Mouse (Mus musculus) heart, postnatal 0 days (tissue): ENCODE data around the gene Hmgb3. TPM values are rescaled to one million over a fixed set of nuclear protein-coding genes. Genes with fewer than 3 reads are reported as not detected.

Source experiments
- ATAC-seq: fragments of 200-750 bp; cut with Nextera tagmentation; 2 replicates; pipeline ENCODE4 v1.8.0; 2017; ENCODE audit warnings: low read depth, moderate number of reproducible peaks, moderate library complexity; ENCODE audit not compliant: insufficient read depth
- DNase-seq: peaks from one replicate; pipeline ENCODE4 v3.0.0-alpha.2; 2016; ENCODE audit warnings: low spot score
- H3K27ac ChIP-seq: fragments of 300-500 bp; sonication (generic); 2 replicates; pipeline ENCODE4 v1.5.1; 2014; ENCODE audit warnings: low read depth, mild to moderate bottlenecking
- H3K27me3 ChIP-seq: fragments of 300-500 bp; sonication (generic); 2 replicates; pipeline ENCODE4 v1.6.1; 2014; ENCODE audit warnings: low read length, mixed read lengths; ENCODE audit not compliant: control insufficient read depth, insufficient read depth
- H3K36me3 ChIP-seq: fragments of 300-500 bp; sonication (generic); replicated peaks from 2 replicates; pipeline ENCODE4 v1.6.1; 2014; ENCODE audit warnings: low read length, mixed read lengths; ENCODE audit not compliant: control insufficient read depth, insufficient read depth
- H3K4me1 ChIP-seq: fragments of 300-500 bp; sonication (generic); 2 replicates; pipeline ENCODE4 v1.6.1; 2014; ENCODE audit warnings: antibody characterized with exemption; ENCODE audit not compliant: control insufficient read depth, insufficient read depth
- H3K4me2 ChIP-seq: fragments of 300-500 bp; sonication (generic); 2 replicates; pipeline ENCODE4 v1.6.1; 2014; ENCODE audit warnings: low read depth, mild to moderate bottlenecking, low read length, moderate library complexity
- H3K4me3 ChIP-seq: fragments of 300-500 bp; sonication (generic); 2 replicates; pipeline ENCODE4 v1.5.1; 2014; ENCODE audit warnings: low read depth, low read length
- H3K9ac ChIP-seq: fragments of 300-500 bp; sonication (generic); replicated peaks from 2 replicates; pipeline ENCODE4 v1.6.1; 2014; ENCODE audit warnings: low read depth, low read length, mixed read lengths
- H3K9me3 ChIP-seq: fragments of 300-500 bp; sonication (generic); replicated peaks from 2 replicates; pipeline ENCODE4 v1.6.1; 2016; ENCODE audit warnings: low read length; ENCODE audit not compliant: control insufficient read depth
- CTCF ChIP-seq: IDR thresholded peaks from 2 replicates; pipeline ENCODE4 v1.5.1; 2016; ENCODE audit warnings: antibody characterized with exemption, control low read depth, low read depth
- EP300 ChIP-seq: IDR thresholded peaks from 2 replicates; pipeline ENCODE4 v1.6.1; 2016; ENCODE audit warnings: antibody characterized with exemption, low read depth
- WGBS: fragments of 180-500 bp; shearing (Covaris S2); extraction: QIAGEN DNeasy Blood & Tissue Kit; methylation state at CpG from one replicate; pipeline ENCODE4 v1.1.7; 2014; 5-methylcytosine and 5-hydroxymethylcytosine counted together
- microRNA-seq: library from miRNA; unstranded; fragments of <30 nt; microRNA quantifications from one replicate; pipeline ENCODE4, GENCODE M21; 2016
- polyA plus RNA-seq: library from polyadenylated mRNA; unstranded; fragments of >200 nt; fragmentation: Nextera tagmentation; extraction: Ambion mirVana; gene quantifications from 2 replicates; pipeline ENCODE4 v1.2.1, GENCODE M21; 2015
- total RNA-seq: library from RNA; depleted of rRNA; stranded (reverse); fragments of >200 nt; gene quantifications from 2 replicates; pipeline ENCODE4 v1.2.3, GENCODE M21; 2014; ENCODE audit warnings: low replicate concordance; rRNA removed

Hmgb3 gene
- total and polyA plus RNA-seq, 2 experiments from 2014 or later, result 32.9 to 160 TPM

DNA sequence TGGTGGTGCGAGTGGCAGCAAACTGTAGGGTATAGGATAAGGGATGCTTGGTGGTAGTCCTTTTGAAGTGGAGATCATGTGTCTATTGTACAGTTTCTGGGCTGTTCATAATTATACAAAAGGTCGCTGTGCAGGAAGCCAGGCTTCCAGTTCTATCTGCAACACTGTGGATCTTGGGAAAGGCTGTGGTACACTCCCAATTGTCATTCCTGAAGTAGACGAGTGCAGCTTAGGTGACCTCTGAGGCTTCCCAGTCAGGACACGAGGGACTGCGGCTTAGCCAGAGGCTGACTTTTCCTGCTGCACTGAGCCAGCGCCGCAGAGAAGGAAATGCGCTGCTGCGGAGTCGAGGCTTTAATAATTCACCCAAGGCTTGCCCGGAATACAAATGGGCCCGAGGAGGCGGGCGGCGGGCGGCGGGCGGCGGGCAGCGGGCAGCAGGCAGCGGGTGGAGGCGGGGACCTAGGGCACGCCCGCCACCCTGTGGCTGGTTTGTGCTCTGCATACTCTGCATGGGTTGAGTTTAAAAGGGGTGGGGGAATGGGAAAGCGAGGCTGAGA lies 45.4 kb downstream of the Hmgb3 start:
- no peak overlapping the region for H3K27ac ChIP-seq
- peak; percentile 55; the same call in 1 of the 2 replicates for ATAC-seq
- H3K4me2 ChIP-seq, result peak overlapping the region; percentile 59
- TF ChIP-seq EP300 (no peak), CTCF (peak; percentile 48)
- H3K36me3 ChIP-seq, result no peaks in the 10 kb centered on the region
- H3K27me3 ChIP-seq, result peaks cover 3% of the 10 kb centered on the region; the same call in 1 of the 2 replicates
- no peaks in the 10 kb centered on the region for H3K4me1 ChIP-seq
- peak overlapping the region; percentile 35 for H3K4me3 ChIP-seq
- peak; percentile 9 for DNase-seq
- H3K9ac ChIP-seq, result no peak overlapping the region
- WGBS, result 15% methylated on average over 14 of the region's 25 CpGs
- no peaks in the 10 kb centered on the region for H3K9me3 ChIP-seq

Small RNAs within 50 kb of the gene (microRNA-seq; reads per million reads assigned to microRNA genes)
- not detected for gene Gm23945

Other genes starting within 250 kb of the Hmgb3 start
- 30.1 and 83.1 TPM in 2 replicates for gene Mtmr1, start 191.2 kb upstream of the Hmgb3 start, total RNA-seq
- 10.6 and 12.7 TPM in 2 replicates for gene Mtmr1, start 191.2 kb upstream of the Hmgb3 start, polyA plus RNA-seq
- 37.6 and 43.9 TPM in 2 replicates for gene Cd99l2, start 63.1 kb upstream of the Hmgb3 start, total RNA-seq
- gene Cd99l2, start 63.1 kb upstream of the Hmgb3 start, polyA plus RNA-seq, result 21.2 and 22.1 TPM in 2 replicates
- gene Gpr50, start 107.7 kb downstream of the Hmgb3 start, total RNA-seq, result not detected in 2 replicates
- 0.14 TPM in 1 of 2 replicates, not detected in the other for gene Gpr50, start 107.7 kb downstream of the Hmgb3 start, polyA plus RNA-seq